Mouse (Mus musculus) kidney, postnatal 4 days (tissue): ENCODE data around the gene Samd1.
"Not testable (repeated sequence)": the region's sequence is repeated elsewhere in the genome, so short reads cannot be mapped to it uniquely, and the experiment has no call there.

Experiments used
- DNase-seq, 2 experiments: peaks; one replicate each; pipeline ENCODE4 v3.0.0; 2021; ENCODE audit warnings: mixed read lengths in 2 of 2

Gene Samd1

GRCm38 (mm10) chr8:83997511-83998141 is at the start of gene Samd1:
Gene Samd1 (plus strand): TSS chr8:83997672.
- peak; percentile 70 to 80 for DNase-seq

DNA sequence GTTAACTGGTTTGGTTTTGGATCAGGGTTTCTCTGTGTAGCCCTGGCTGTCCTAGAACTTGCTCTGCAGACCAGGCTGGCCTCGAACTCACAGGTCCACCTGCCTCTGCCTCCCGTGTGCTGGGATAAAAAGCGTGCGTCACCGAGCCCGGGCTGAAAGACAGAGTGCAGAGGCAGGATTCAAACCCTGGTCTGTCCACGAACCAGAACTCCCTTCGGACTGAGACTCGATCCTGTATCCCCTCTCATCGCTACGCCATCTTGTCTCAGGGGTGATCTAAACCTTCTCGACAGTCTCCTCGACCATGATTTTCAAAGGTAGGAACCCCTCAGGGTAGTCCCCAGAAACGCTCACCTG is 42.7 kb upstream of the Samd1 start:
- no peak for DNase-seq

- peak; percentile 99 to 100 for DNase-seq
Measured at GRCm38 (mm10) chr8:83955106-83955957, 42.1 kb upstream of the Samd1 start, which contains the start of the genes Gm10644 and Asf1b. Gene Gm10644 (minus strand): TSS chr8:83955205. Gene Asf1b (plus strand): TSS chr8:83955507.

- DNase-seq: no peak
Measured at GRCm38 (mm10) chr8:83955958-83956218, 41.6 kb upstream of the Samd1 start.

DNA sequence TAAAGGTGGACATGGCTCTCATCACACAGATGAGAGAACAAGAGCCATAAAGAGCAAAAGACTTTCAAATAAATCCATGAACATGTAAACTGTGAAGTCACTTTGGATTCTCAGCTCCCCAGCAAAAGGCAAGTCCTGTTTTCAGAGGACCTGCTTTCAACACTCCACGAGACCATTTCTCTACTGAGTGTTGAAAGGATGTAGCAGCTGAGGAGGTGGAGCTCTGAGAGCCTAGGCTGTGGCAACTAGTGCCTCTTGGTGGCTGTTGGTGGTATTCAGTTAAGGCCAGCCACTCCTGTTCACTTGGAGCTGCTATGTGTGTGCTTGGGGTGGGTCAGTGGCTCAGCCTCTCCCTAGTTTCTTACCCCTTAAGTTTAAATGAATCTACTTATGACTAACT is 40.7 kb upstream of the Samd1 start:
- no peak for DNase-seq

- no peak for DNase-seq
Measured at GRCm38 (mm10) chr8:83964015-83964765, 33.3 kb upstream of the Samd1 start.

DNA sequence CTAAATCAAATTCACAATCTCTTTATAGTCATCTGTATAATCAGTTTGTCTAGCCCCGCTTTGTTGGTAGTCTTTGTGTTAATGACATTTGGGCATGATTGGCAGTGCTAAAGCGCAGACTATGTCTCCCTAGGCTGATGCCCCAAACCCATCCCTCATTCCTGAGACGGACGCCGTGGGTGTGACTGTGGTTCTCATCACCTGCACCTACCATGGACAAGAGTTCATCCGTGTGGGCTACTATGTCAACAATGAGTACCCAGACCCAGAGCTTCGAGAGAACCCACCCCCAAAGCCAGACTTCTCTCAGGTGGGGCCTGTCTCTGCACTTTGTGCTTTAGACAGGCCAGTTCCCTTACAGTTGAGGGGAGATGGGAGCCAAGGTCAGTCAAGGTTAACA is 29.8 kb upstream of the Samd1 start:
- no peak for DNase-seq

DNA sequence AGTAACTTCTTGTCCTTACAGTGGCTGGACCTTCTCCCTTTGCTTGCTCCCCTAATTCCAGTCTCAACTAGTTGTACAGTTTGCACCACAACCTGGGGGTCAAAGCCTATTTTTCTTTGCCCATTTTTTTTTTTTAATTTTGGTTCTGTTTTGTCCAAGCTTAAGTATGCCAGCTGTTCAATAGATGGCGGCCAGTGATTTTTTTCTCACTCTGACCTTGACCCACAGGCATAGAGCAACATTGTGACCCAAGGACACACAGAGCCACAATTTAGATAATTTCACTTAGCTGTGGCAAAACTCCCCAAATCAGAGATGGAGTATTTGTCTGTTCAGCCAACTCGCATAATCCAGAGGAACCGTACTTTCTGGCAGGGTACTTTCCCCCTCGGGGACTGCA is 26.4 kb upstream of the Samd1 start:
- DNase-seq: no peak

GRCm38 (mm10) chr8:83971661-83972060 is 25.8 kb upstream of the Samd1 start:
- no peak for DNase-seq

GRCm38 (mm10) chr8:83972150-83973120 is 25.0 kb upstream of the Samd1 start, which contains the start of gene Prkaca:
Gene Prkaca (plus strand): TSS chr8:83972993.
- peak; percentile 97 to 99 for DNase-seq

GRCm38 (mm10) chr8:83973161-83974031 is 24.1 kb upstream of the Samd1 start:
- peak; percentile 37 to 40 for DNase-seq

- DNase-seq: no peak
Measured at GRCm38 (mm10) chr8:83974521-83974920, 23.0 kb upstream of the Samd1 start.

DNA sequence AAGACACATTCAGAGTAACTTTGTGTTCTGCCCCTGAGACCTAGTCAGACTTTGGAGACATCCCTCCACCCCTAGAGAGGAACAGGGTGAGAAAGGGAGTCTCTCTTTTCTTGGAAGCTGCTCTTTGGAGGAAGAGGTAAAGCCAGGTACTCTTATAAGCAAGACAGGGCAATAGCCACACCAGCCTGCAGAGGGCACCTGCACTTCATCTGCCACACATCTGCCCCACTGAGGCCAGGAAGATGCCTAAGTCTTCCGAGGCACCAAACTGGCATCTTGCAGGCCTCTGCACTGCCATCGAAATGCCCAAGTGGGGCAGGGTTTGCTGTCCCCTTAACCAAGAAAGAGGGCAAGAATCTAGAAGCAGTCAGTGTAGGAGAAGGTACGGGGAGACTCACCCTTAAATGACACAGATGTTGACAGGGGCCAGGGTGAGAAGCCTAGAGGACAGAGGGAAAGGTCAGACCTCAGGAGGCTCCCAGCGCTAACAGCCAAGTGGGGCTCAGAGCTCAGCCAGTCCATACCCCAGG is 21.3 kb upstream of the Samd1 start:
- DNase-seq: no peak

DNA sequence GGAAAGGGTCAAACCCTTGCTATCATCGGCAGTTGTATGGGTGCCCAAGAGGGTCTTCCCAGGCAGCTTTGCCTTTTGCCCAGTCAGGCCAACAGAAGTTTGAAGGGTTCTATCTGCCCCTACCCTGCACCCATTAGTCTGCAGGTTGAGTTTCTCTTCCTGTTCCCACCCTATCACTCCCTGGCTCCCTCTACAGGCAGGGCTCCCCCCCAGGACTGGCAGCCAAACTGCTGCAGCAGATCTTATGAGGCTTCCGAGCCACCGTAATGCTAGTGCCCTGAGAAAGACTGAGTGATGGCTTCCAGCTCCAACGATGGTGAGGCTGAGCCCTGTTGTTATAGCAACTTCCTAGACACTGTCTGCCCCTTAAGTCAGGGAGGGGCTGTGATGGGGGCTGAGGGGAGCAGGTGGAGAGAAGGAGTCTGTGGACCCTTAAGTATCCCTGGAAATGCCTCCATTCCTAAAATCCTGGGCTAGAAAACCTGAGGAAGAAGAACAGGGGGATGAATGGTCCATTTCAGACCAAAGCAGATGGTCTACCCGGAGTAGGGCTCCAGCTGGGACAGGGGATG is 20.6 kb upstream of the Samd1 start:
- no peak for DNase-seq

GRCm38 (mm10) chr8:83977646-83978045 is 19.8 kb upstream of the Samd1 start:
- peak in 1 of 2 experiments; percentile 34 for DNase-seq

GRCm38 (mm10) chr8:83978200-83978599 is 19.3 kb upstream of the Samd1 start:
- no peak for DNase-seq

DNA sequence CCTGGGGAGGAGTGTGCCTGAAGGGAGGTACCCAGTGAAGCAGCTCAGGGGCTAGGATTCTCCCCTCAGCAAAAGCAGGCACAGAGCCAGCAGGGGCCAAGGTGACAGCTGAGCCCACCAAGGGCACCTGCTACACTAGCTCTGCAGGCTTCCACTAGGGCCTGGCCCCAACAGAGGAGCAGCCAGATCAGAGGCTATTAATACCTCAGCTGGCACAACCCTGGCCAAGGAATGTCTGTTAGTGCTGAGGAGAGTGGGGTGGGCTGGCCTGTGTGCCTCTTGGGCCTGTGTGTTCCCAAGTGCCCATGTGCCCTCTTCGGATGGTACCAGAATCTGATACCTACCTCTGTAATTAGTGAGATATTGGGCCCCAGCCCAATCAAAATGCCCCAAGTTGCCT is 17.2 kb upstream of the Samd1 start:
- no peak for DNase-seq

- DNase-seq: no peak
Measured at GRCm38 (mm10) chr8:83980845-83981244, 16.6 kb upstream of the Samd1 start.

DNA sequence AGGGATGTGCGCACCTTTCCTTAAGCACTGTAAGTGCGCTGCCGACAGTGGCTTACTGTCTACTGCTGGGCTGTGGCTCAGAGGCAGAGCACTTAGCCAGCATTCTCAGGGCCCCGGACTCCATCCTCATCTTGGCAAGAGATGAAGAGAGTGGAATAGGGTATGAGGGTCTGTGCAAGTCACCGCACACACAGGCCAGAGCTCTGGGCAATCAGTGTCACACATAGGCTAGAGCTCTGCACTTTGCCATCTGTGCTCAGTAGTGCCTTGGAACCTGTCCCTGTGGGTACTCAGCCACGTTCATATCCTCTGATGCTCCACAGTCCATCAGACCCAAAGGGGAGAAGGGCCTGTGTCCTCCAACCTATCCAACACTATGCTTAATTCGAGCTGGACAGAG is 15.9 kb upstream of the Samd1 start:
- DNase-seq: no peak

DNA sequence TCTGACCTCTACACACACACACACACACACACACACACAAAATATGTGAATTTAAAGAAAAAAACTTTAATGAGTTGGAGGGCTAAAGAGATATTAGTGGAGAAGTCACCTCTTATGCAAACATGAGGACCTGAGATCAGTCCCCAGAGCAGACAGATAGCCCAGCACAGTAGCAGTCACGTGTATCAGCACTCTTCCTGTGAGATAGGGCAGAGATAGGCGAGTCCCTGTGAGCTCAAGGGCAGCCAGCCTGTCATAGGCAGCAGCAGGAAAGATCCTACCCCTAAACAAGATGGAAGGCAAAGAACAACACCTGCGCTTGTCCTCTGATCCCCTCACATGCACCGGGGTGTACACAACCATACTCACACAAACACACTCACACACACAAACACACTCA is 15.0 kb upstream of the Samd1 start:
- DNase-seq: no peak

DNA sequence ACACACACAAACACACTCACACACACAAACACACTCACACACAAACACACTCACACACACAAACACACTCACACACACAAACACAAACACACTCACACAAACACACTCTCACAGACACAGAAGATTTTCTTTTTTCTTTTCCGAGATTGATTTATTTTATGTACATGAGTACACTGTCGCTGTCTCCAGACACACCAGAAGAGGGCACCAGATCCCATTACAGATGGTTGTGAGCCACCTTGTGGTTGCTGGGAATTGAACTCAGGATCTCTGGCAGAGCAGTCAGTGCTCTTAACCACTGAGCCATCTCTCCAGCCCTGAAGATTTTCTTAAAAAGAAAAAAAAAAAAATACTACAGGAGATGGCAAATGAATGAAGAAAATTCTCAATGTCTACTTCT is 14.2 kb upstream of the Samd1 start:
- not testable (repeated sequence) for DNase-seq
